Mouse (Mus musculus) C2C12 (cell line): Measurements from ENCODE around the gene Mepe. TPM values are rescaled to one million over a fixed set of nuclear protein-coding genes. Genes with fewer than 3 reads are reported as not detected.

Source experiments
- H3K27me3 ChIP-seq: one replicate; pipeline ENCODE4 v1.6.1; 2011; ENCODE audit not compliant: control insufficient read depth, insufficient read depth, insufficient read length
- H3K36me3 ChIP-seq: one replicate; pipeline ENCODE4 v1.6.1; 2011; ENCODE audit not compliant: control insufficient read depth, insufficient read depth
- H3K4me3 ChIP-seq: one replicate; pipeline ENCODE4 v1.5.1; 2011; ENCODE audit warnings: mild to moderate bottlenecking, control low read depth; ENCODE audit not compliant: poor library complexity, insufficient read depth, severe bottlenecking
- H3K79me2 ChIP-seq: one replicate; pipeline ENCODE4 v1.6.1; 2011; ENCODE audit not compliant: control insufficient read depth, insufficient read depth
- H3K79me3 ChIP-seq: one replicate; pipeline ENCODE4 v1.6.1; 2011; ENCODE audit warnings: low read depth, control low read depth
- H3ac ChIP-seq: one replicate; pipeline ENCODE3; 2011; ENCODE audit warnings: low read depth; ENCODE audit not compliant: control insufficient read depth, insufficient read length
- CEBPB ChIP-seq: IDR thresholded peaks from one replicate; pipeline ENCODE4 v1.6.1; 2011; ENCODE audit warnings: low read depth, mild to moderate bottlenecking, control low read depth, moderate library complexity
- CTCF ChIP-seq: IDR thresholded peaks from one replicate; pipeline ENCODE4 v1.5.1; 2011; ENCODE audit not compliant: control insufficient read depth, insufficient read depth, insufficient read length
- FOSL1 ChIP-seq: IDR thresholded peaks from one replicate; pipeline ENCODE4 v1.8.0; 2011; ENCODE audit warnings: mild to moderate bottlenecking, low read length; ENCODE audit not compliant: poor library complexity, insufficient read depth, severe bottlenecking
- MAX ChIP-seq: IDR thresholded peaks from one replicate; pipeline ENCODE4 v1.6.1; 2011; ENCODE audit warnings: mild to moderate bottlenecking, control low read depth
- MYOD1 ChIP-seq: IDR thresholded peaks from one replicate; pipeline ENCODE4 v1.6.1; 2011; ENCODE audit warnings: low read depth; ENCODE audit not compliant: control insufficient read depth, insufficient read length
- MYOG ChIP-seq: IDR thresholded peaks from one replicate; pipeline ENCODE4 v1.6.1; 2011; ENCODE audit not compliant: control insufficient read depth, insufficient read length; ENCODE audit errors: extremely low read depth
- USF1 ChIP-seq: IDR thresholded peaks from one replicate; pipeline ENCODE4 v1.6.1; 2011; ENCODE audit warnings: low read depth, mild to moderate bottlenecking, control low read depth, moderate library complexity
- polyA plus RNA-seq: library from polyadenylated mRNA; unstranded; fragments of >200 nt; fragmentation: generic; extraction: Trizol; gene quantifications from one replicate; pipeline ENCODE4 v1.2.1, GENCODE M21; 2012; ENCODE audit warnings: missing spikeins

Gene Mepe
- polyA plus RNA-seq, 1 experiment, result not detected

DNA sequence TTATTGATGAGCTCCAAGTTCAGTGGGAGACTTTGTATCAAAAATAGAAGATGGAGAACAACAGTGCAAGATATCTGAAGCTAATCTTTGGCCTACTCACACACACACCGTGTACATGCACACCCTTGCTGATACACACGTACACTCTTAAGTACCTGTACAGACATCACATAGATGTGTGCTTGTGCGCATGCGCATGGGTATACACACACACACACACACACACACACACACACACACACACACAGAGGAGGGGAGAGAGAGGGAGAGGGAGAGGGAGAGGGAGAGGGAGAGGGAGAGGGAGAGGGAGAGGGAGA lies 15.3 kb downstream of the Mepe start:
- Histone ChIP-seq H3ac (no peak overlapping the region), H3K36me3 (no peaks in the 10 kb centered on the region), H3K27me3 (no peaks in the 10 kb centered on the region), H3K4me3 (no peak overlapping the region), H3K79me2 (no peaks in the 10 kb centered on the region), H3K79me3 (no peaks in the 10 kb centered on the region)
- TF ChIP-seq MYOD1 (no peak), USF1 (no peak), FOSL1 (no peak), CTCF (no peak), MYOG (no peak), MAX (no peak), CEBPB (no peak)

DNA sequence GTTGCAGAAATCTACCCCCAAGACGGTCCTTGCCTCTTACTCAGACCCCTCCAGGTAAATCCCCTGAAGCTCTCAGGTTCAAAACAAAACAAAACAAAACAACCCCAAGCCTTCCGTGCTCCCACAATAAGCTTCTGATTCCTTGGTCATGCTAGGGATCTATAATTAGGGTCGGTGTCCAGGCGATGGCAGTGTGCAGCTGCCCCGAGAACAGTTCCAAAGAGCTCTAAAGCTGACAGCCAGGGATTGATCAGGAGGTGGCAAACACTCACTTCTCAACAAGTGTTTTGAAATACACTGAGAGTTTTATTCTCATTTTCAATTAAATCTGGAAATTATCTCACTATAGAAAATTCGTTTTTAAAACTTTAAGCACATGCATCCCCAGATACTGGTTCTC lies 17.8 kb downstream of the Mepe start:
- Histone ChIP-seq H3K36me3 (no peaks in the 10 kb centered on the region), H3K79me2 (no peaks in the 10 kb centered on the region), H3K27me3 (no peaks in the 10 kb centered on the region), H3ac (no peak overlapping the region), H3K79me3 (no peaks in the 10 kb centered on the region), H3K4me3 (no peak overlapping the region)
- TF ChIP-seq MYOG, result no peak
- no peak for TF ChIP-seq MYOD1
- no peak for TF ChIP-seq CEBPB
- TF ChIP-seq MAX, result no peak
- TF ChIP-seq CTCF, result no peak
- no peak for TF ChIP-seq FOSL1
- TF ChIP-seq USF1, result no peak

DNA sequence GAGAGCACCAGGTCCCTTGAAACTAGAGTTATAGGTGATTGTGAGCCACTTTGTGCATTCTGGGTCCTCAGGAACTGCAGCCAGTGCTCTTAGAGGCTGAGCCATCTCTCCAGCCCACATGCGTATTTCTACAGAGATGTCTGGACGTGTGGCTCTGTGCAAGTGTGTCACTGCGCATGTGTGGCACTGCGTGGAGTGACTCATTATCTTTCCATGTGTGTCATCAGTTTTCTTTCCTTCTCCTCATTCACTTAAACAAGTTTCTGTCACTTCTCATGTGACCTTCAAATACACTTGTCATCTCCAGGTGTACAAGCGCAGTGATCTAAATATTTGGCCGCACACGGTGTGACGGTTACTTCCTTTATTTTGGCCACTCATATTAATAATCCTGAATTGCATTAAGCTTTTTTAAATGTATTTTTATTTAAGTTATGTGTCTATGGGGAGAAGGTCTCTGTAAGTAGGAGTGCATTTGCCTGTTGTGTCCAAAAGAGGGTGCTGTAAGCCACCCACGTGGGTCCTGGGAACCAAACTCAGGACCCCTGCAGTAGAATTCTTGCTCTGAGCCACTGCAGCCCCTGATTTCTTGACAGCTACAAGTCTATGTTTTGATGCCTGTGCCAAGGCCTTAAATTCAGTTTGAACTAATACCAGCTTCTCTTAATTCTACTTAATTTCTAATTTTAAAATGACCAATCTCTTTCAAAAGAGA lies 19.6 kb downstream of the Mepe start:
- no peaks in the 10 kb centered on the region for H3K79me2 ChIP-seq
- TF ChIP-seq CEBPB (no peak), USF1 (peak; percentile 22), MAX (peak; percentile 41), FOSL1 (no peak)
- H3K27me3 ChIP-seq, result no peaks in the 10 kb centered on the region
- no peak overlapping the region for H3ac ChIP-seq
- no peaks in the 10 kb centered on the region for H3K36me3 ChIP-seq
- H3K4me3 ChIP-seq, result no peak overlapping the region
- no peaks in the 10 kb centered on the region for H3K79me3 ChIP-seq

DNA sequence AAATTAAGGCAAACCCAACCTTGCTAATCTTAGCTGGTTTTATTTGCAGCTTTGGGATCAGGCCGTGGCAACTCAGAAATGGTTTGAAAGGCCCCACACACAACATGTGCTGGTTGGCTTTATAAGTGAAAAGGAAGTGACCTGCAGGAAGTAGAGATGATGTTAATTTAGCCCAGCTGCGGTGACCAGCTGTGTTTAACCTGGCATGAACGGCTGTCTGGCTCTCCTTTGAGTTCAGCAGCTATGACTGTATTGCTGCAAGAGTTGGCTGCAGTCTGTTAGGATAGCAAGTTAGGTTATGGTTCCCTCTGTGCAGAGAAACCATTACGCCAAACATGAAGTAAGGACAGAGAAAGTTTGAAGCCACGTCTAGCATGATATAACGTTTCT lies 20.1 kb downstream of the Mepe start:
- H3K4me3 ChIP-seq, result no peak overlapping the region
- no peaks in the 10 kb centered on the region for H3K36me3 ChIP-seq
- TF ChIP-seq MYOD1 (no peak), CEBPB (no peak)

DNA sequence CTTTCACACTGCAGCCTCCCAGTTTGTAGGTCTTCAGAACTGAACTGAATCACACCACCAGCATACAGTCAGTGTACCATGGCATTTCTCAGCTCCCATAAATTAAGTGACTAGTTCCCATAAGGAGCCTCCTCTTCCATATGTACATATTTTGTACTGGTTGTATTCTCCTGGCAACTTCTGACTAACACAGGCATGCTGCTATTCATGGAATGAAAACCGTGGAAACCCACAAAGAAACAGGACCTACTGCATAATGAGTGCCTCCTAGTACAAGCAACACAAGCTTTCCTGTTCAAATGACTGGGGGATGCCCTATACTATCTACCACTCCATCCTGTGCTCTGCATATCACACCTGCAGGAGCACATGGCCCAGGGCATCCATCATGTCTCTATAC lies 25.9 kb downstream of the Mepe start:
- H3K79me2 ChIP-seq, result no peaks in the 10 kb centered on the region
- H3K36me3 ChIP-seq, result no peaks in the 10 kb centered on the region
- no peak overlapping the region for H3ac ChIP-seq
- TF ChIP-seq CTCF, result no peak
- no peak for TF ChIP-seq MYOD1
- no peak for TF ChIP-seq CEBPB
- TF ChIP-seq MYOG, result no peak
- no peak for TF ChIP-seq MAX
- TF ChIP-seq USF1, result no peak
- no peak for TF ChIP-seq FOSL1
- H3K4me3 ChIP-seq, result no peak overlapping the region
- H3K27me3 ChIP-seq, result no peaks in the 10 kb centered on the region
- H3K79me3 ChIP-seq, result no peaks in the 10 kb centered on the region

More for the DNA sequence above, 20.1 kb downstream of the Mepe start:
- no peak overlapping the region for H3ac ChIP-seq
- no peaks in the 10 kb centered on the region for H3K27me3 ChIP-seq
- H3K79me3 ChIP-seq, result no peaks in the 10 kb centered on the region
- H3K79me2 ChIP-seq, result no peaks in the 10 kb centered on the region

DNA sequence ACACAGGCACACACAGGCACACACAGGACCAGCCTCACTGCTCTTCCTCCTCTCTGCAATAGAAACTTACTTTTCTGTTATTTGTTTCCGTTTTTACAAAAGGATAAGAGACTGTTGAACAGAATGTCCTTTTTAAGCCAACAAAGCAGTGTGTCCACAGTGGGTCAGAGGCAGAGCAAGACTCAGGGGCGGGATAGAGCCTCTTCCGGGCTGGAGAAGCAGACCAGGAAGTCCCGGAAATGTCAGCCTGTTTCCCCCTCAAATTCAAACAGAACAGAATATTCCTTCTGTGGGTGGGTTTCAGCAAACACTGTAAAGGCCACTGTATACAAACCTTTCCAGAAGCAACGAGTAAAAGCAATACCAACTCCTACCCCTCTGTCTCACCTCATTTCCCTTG lies 26.7 kb downstream of the Mepe start:
- H3K27me3 ChIP-seq, result no peaks in the 10 kb centered on the region
- no peak overlapping the region for H3K4me3 ChIP-seq
- no peaks in the 10 kb centered on the region for H3K79me2 ChIP-seq
- H3K79me3 ChIP-seq, result no peaks in the 10 kb centered on the region
- TF ChIP-seq MYOG (no peak), USF1 (no peak), CTCF (no peak), MAX (no peak), FOSL1 (no peak), MYOD1 (no peak), CEBPB (no peak)
- no peak overlapping the region for H3ac ChIP-seq
- no peaks in the 10 kb centered on the region for H3K36me3 ChIP-seq
